Comparison of ENCODE assay signal across 8 mouse cellular contexts in genomic region chr11:80089817-80090214, GRCm38 (mm10). TPM values are rescaled to one million over a fixed set of nuclear protein-coding genes. Genes with fewer than 3 reads are reported as not detected.
DNase-seq lines count a peak whose midpoint lies in the region; ATAC-seq and TF ChIP-seq lines count a peak whose summit lies in the region.

No protein-coding gene starts in this region.

- no peak for TF ChIP-seq POLR2A in embryonic fibroblast, embryonic 13.5 days (IDR thresholded peaks at IDR 0.05; ENCODE audit: low read depth, low read length)

- H3K27me3 ChIP-seq in lung, embryonic 16.5 days (ENCODE audit: control insufficient read depth, insufficient read depth, low read depth, low read length) = no peaks in the 10 kb centered on the region
- H3K27me3 ChIP-seq in intestine, postnatal 0 days (replicated peaks; ENCODE audit: control insufficient read depth, insufficient read depth, low read length) = no peaks in the 10 kb centered on the region
- H3K27me3 ChIP-seq in neural tube, embryonic 14.5 days (ENCODE audit: control insufficient read depth, insufficient read depth, low read length) = no peaks in the 10 kb centered on the region

- peaks cover 9% of the 10 kb centered on the region; the same call in 1 of the 2 replicates for H3K4me1 ChIP-seq in lung, embryonic 16.5 days (replicated peaks; ENCODE audit: control insufficient read depth, insufficient read depth, low read length)
- H3K4me1 ChIP-seq in embryonic fibroblast, embryonic 13.5 days (ENCODE audit: control insufficient read depth, insufficient read depth, low read length) = peaks cover 8% of the 10 kb centered on the region; the same call in 1 of the 2 replicates
- H3K4me1 ChIP-seq in intestine, postnatal 0 days (replicated peaks; ENCODE audit: control insufficient read depth, insufficient read depth, low read length) = no peaks in the 10 kb centered on the region
- H3K4me1 ChIP-seq in neural tube, embryonic 14.5 days (ENCODE audit: control insufficient read depth, insufficient read depth, low read length) = peaks cover 5% of the 10 kb centered on the region; the same call in 1 of the 2 replicates

- ATAC-seq in lung, embryonic 16.5 days (ENCODE audit: low read depth) = no peak
- no peak for ATAC-seq in intestine, postnatal 0 days
- ATAC-seq in neural tube, embryonic 14.5 days (ENCODE audit: low read depth) = no peak

- peaks cover 2% of the 10 kb centered on the region; the same call in 1 of the 2 replicates for H3K36me3 ChIP-seq in lung, embryonic 16.5 days (ENCODE audit: control insufficient read depth, insufficient read depth, low read length)
- H3K36me3 ChIP-seq in intestine, postnatal 0 days (ENCODE audit: control insufficient read depth, insufficient read depth) = no peaks in the 10 kb centered on the region
- H3K36me3 ChIP-seq in neural tube, embryonic 14.5 days (ENCODE audit: control insufficient read depth, insufficient read depth, low read length) = no peaks in the 10 kb centered on the region

- peak overlapping the region; percentile 81 for H3K4me2 ChIP-seq in lung, embryonic 16.5 days (ENCODE audit: low read depth, low read length)
- peak overlapping the region; percentile 97 for H3K4me2 ChIP-seq in intestine, postnatal 0 days (replicated peaks; ENCODE audit: low read depth)
- H3K4me2 ChIP-seq in neural tube, embryonic 14.5 days (ENCODE audit: low read depth, low read length) = peak overlapping the region; percentile 94

- 0% methylated on average over 14 of the region's 14 CpGs for WGBS in lung, embryonic 16.5 days
- under 1% methylated on average over 14 of the region's 14 CpGs for WGBS in intestine, postnatal 0 days
- WGBS in neural tube, embryonic 14.5 days = under 1% methylated on average over 14 of the region's 14 CpGs

- TF ChIP-seq CTCF in embryonic fibroblast, embryonic 13.5 days (IDR thresholded peaks at IDR 0.05; ENCODE audit: borderline replicate concordance, insufficient read depth, low read length) = no peak
- no peak for TF ChIP-seq CTCF in intestine, postnatal 0 days (IDR thresholded peaks at IDR 0.05; ENCODE audit: low read depth)

- no peaks in the 10 kb centered on the region for H3K9me3 ChIP-seq in lung, embryonic 16.5 days (ENCODE audit: control insufficient read depth, low read length)
- H3K9me3 ChIP-seq in intestine, postnatal 0 days (ENCODE audit: control insufficient read depth) = no peaks in the 10 kb centered on the region
- H3K9me3 ChIP-seq in neural tube, embryonic 14.5 days (ENCODE audit: control insufficient read depth, low read length) = no peaks in the 10 kb centered on the region

- DNase-seq in lung, postnatal 14 days = no peak
- DNase-seq in cerebellum, adult 8-10 months = no peak
- DNase-seq in thymus, postnatal 36 days = no peak
- no peak for DNase-seq in spleen, adult 12 weeks (ENCODE audit: low spot score)

- H3K27ac ChIP-seq in lung, embryonic 16.5 days (ENCODE audit: low read length) = peak overlapping the region; percentile 42; the same call in 1 of the 2 replicates
- H3K27ac ChIP-seq in embryonic fibroblast, embryonic 13.5 days (ENCODE audit: insufficient read depth, low read length) = no peak overlapping the region
- no peak overlapping the region for H3K27ac ChIP-seq in intestine, postnatal 0 days (ENCODE audit: low read depth, low read length)
- H3K27ac ChIP-seq in neural tube, embryonic 14.5 days (ENCODE audit: low read depth, low read length) = no peak overlapping the region

- H3K4me3 ChIP-seq in lung, embryonic 16.5 days (ENCODE audit: low read length) = peak overlapping the region; percentile 95
- H3K4me3 ChIP-seq in embryonic fibroblast, embryonic 13.5 days (ENCODE audit: insufficient read depth, low read length) = peak overlapping the region; percentile 72
- peak overlapping the region; percentile 98 for H3K4me3 ChIP-seq in intestine, postnatal 0 days (ENCODE audit: low read depth, low read length)
- peak overlapping the region; percentile 96 for H3K4me3 ChIP-seq in neural tube, embryonic 14.5 days (ENCODE audit: low read depth, low read length)

- peak overlapping the region; percentile 98 for H3K9ac ChIP-seq in lung, embryonic 16.5 days (ENCODE audit: low read length)
- peak overlapping the region; percentile 95 for H3K9ac ChIP-seq in intestine, postnatal 0 days (ENCODE audit: low read depth, low read length)
- H3K9ac ChIP-seq in neural tube, embryonic 14.5 days (replicated peaks; ENCODE audit: low read depth, low read length) = peak overlapping the region; percentile 78

RNA-seq across cellular contexts. Expression of gene Atad5, which starts 0.6 kb away (rescaled TPM):
- polyA plus RNA-seq in lung, embryonic 16.5 days (2015; fragmentation: Nextera tagmentation; extraction: Ambion mirVana) = 9.6 and 11.5 TPM in 2 replicates
- polyA plus RNA-seq in embryonic fibroblast, embryonic 13.5 days (2011; ENCODE audit: insufficient read length, low read depth, missing spikeins) = 7.4 and 11.4 TPM in 2 replicates
- polyA plus RNA-seq in intestine, postnatal 0 days (2015; fragmentation: Nextera tagmentation; extraction: Ambion mirVana) = 2.2 and 2.4 TPM in 2 replicates
- polyA plus RNA-seq in neural tube, embryonic 14.5 days (2014; fragmentation: Nextera tagmentation; extraction: Ambion mirVana) = 4.9 and 5.7 TPM in 2 replicates

RNA-seq across cellular contexts. Expression of gene Crlf3, which starts 9.0 kb away (rescaled TPM):
- 34.6 and 39.6 TPM in 2 replicates for polyA plus RNA-seq in lung, embryonic 16.5 days (2015; fragmentation: Nextera tagmentation; extraction: Ambion mirVana)
- polyA plus RNA-seq in embryonic fibroblast, embryonic 13.5 days (2011; ENCODE audit: insufficient read length, low read depth, missing spikeins) = 20.7 and 27.2 TPM in 2 replicates
- polyA plus RNA-seq in intestine, postnatal 0 days (2015; fragmentation: Nextera tagmentation; extraction: Ambion mirVana) = 13.2 and 14.2 TPM in 2 replicates
- 8.0 and 14.5 TPM in 2 replicates for polyA plus RNA-seq in neural tube, embryonic 14.5 days (2014; fragmentation: Nextera tagmentation; extraction: Ambion mirVana)

RNA-seq across cellular contexts. Expression of gene Tefm, which starts 52.2 kb away (rescaled TPM):
- polyA plus RNA-seq in lung, embryonic 16.5 days (2015; fragmentation: Nextera tagmentation; extraction: Ambion mirVana) = 24.6 and 33.5 TPM in 2 replicates
- polyA plus RNA-seq in embryonic fibroblast, embryonic 13.5 days (2011; ENCODE audit: insufficient read length, low read depth, missing spikeins) = 13.9 and 16.6 TPM in 2 replicates
- polyA plus RNA-seq in intestine, postnatal 0 days (2015; fragmentation: Nextera tagmentation; extraction: Ambion mirVana) = 15.0 and 16.3 TPM in 2 replicates
- 22.3 and 22.9 TPM in 2 replicates for polyA plus RNA-seq in neural tube, embryonic 14.5 days (2014; fragmentation: Nextera tagmentation; extraction: Ambion mirVana)
